Mouse (Mus musculus) heart, postnatal 25 days (tissue): ENCODE data around the gene Znhit3. TPM values are rescaled to one million over a fixed set of nuclear protein-coding genes. Genes with fewer than 3 reads are reported as not detected.
"Not testable (repeated sequence)": the region's sequence is repeated elsewhere in the genome, so short reads cannot be mapped to it uniquely, and the experiment has no call there.

Experiments
- DNase-seq: peaks from one replicate; pipeline ENCODE4 v3.0.0; 2022; ENCODE audit warnings: low spot score
- intact Hi-C: fragments of 180-260 bp; cut with DNase I; formaldehyde crosslinking; loops from one replicate; pipeline ENCODE4 v1.15.1; 2025
- microRNA-seq: library from miRNA; unstranded; fragments of <30 nt; microRNA quantifications from one replicate; pipeline ENCODE4 v1.2.0, GENCODE M21; 2022
- total RNA-seq, 2 experiments: library from RNA; stranded (reverse); gene quantifications; 2 replicates each; pipeline ENCODE4 v1.2.3; 2021

The Znhit3 gene
- total RNA-seq, 2 experiments from 2014 or later, result 7.6 to 10.2 TPM

DNA sequence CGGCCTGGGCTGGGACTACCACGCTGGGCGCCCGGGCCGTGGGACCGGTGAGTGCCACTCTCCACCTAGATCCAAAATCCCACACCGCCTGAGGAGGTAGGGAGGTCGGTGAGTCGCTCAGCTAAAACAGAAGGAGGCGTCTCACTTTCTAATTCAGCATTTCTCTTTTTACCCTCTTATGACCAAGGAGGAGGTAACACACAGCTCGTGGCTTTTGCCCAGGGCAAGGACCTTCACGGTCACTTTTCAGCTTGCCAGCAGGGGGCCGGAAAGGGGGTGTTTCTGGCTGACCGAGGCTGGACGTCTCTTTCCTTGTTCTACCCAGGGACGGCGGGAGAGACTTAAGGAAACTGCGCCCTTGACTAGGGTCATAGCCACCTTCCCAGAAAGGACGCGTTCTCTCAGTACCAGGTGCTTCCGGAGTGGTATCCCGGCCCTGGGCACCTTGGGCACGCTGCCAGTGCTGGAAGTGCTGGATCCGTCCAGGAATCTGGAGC lies 35.7 kb downstream of the Znhit3 start:
- intact Hi-C loops, result no loop called here
- peak; percentile 20 for DNase-seq

DNA sequence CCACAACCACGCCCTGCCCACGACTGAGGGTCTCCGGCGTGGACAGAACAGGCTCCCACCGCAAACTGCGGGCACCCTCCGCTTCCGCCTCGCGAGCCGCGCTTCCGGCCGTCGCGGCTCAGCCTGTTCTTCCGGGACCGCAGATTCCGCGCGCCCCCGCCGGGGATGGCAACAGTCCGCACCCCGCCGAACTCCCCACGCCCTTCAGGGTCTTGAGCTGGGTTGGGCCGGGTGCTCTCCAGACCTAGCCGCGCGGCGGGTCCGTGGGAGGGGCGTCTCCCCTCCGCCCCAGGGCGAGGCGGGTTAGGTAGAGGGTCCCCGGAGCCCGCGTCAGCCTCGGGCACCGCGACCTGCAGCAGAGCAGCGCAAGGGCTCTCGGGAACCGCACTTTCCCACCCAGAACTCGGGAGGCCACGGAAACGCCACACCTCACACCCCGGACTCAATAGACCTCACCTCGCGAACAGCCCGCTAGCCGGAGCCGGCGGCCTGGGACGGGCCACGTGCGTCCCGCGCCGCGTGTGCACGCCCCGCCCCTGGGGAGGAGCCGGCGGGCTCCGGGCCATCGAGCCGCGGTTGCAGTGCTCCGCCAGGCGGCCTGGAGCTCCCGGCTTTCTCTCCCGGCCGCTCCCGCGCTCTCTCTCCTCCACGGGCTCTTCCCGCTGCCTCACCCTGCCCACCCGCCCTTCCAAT lies 36.2 kb downstream of the Znhit3 start, which contains the start of the genes Myo19 and Pigw:
Myo19 (plus strand) TSS at position 377 of the 693 bp plus-strand sequence.
Pigw (minus strand) TSS at position 514 of the 693 bp plus-strand sequence.
- intact Hi-C loops, result loop anchor here (10.0 kb wide), 1 partner anchor 695 kb away; no protein-coding TSS in a partner anchor
- DNase-seq, result peak; percentile 72

GRCm38 (mm10) chr11:84879007-84879771 lies 37.0 kb downstream of the Znhit3 start:
- intact Hi-C loops, result loop anchor here (10.0 kb wide), 1 partner anchor 694 kb away; no protein-coding TSS in a partner anchor
- no peak for DNase-seq

DNA sequence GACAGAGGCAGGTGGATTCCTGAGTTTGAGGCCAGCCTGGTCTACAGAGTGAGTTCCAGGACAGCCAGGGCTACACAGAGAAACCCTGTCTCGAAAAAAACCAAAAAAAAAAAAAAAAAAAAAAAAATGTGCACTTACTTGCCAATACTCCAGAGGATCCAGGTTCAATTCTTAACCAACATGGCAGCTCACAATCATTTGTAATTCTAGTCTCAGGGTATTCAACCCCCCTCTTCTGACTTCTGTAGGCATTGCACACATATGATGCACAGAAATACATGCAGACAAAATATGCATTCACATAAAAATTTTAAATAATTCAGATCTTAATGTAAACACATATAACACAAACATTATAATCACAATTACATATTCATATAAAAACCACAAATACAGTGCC lies 40.1 kb downstream of the Znhit3 start:
- not testable (repeated sequence) for DNase-seq
- intact Hi-C loops, result loop anchor here (10.0 kb wide), 1 partner anchor 691 kb away; no protein-coding TSS in a partner anchor

DNA sequence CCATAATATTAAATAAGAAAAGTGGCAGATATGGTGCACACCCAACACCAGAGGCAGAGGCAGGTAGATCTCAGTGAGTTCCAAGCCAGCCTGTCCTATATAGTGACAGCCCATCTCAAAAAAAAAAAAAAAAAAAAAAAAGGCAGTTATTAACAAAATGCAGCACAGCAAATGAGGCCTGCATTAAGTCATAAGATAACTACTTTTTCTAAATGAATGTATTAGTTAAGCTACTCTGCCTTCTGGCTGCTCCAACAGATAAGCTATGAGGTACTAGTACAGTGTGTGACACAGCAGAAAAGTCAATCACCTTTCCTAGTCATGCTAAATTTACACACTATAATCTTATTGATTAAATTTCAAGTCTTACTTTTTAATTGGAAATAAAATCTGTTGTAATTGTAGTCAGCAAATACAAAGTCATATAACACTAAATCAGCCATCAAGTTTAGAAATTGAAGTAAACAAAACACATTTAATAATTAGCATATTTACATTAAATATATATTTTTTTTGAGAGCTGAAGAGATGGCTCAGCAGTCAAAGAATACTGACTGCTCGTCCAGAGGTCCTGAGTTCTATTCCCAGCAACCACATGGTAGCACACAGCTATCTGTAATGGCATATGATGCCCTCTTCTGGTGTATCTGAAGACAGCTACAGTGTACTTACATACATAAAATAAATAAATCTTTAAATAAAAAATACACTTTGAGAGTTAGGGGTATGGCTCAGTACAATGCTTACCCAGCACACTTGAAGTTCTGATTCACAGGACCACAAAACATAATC lies 42.9 kb downstream of the Znhit3 start:
- intact Hi-C loops, result loop anchor here (5.0 to 10.0 kb wide), 2 partner anchors 269 to 688 kb away; partner anchors contain the start of gene Usp32
- DNase-seq, result no peak

DNA sequence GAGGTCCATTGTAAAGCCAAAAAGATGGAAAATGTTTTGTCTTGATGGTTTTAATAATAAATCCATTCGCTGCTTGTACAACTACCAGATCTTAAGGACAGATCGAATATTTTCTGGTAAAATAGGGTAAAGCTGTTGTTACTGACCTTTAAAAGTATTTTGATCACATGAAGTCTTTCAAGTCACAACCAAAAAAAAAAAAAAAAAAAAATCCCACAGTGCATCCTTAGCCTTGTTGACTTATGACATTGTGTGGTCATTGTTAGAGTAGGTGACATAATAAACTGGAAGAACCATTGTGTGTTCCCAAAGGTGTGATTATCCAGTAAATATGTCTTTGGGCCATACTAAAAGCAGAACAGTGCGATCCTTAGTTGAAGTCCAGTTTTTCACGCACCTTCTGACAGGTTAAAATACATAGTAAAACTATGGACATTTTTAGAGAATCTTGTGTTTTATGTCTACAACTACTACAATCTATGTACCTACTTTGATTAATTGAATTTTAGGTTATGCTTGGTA lies 44.6 kb downstream of the Znhit3 start:
- intact Hi-C loops, result loop anchor here (2.0 to 10.0 kb wide), 3 partner anchors 43 to 687 kb away; partner anchors contain the start of genes Dhrs11 and Usp32
- DNase-seq, result no peak

DNA sequence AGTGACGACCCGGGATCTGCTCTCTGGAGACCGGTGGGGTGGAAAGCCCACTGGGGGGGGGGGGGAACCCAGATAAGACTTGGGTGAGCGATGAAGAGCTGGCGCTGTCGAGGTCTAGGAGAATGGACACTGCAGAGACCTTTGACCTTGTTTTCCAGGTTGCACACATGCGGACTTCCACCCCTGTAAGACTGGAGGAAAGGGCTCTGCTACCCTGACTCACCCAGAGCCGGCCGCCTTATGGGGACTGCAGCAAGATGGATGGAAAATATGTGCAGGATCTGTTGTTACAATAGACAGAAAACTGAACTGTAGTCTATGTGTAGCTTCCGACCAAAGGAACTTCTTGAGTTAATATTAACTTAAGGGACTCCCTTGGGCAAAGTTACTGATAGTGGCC lies 45.1 kb downstream of the Znhit3 start:
- DNase-seq, result no peak
- intact Hi-C loops, result loop anchor here (2.0 to 10.0 kb wide), 3 partner anchors 42 to 686 kb away; partner anchors contain the start of genes Dhrs11 and Usp32

GRCm38 (mm10) chr11:84870337-84871043 lies 45.7 kb downstream of the Znhit3 start, which contains the start of gene Ggnbp2:
Ggnbp2 (minus strand) TSS chr11:84870817.
- intact Hi-C loops, result loop anchor here (2.0 to 10.0 kb wide), 3 partner anchors 42 to 686 kb away; partner anchors contain the start of genes Dhrs11 and Usp32
- DNase-seq, result peak; percentile 88

- intact Hi-C loops, result loop anchor here (2.0 to 10.0 kb wide), 3 partner anchors 41 to 685 kb away; partner anchors contain the start of genes Dhrs11 and Usp32
Observed at GRCm38 (mm10) chr11:84869537-84870232, 46.5 kb downstream of the Znhit3 start.

GRCm38 (mm10) chr11:84868786-84869259 lies 47.3 kb downstream of the Znhit3 start:
- intact Hi-C loops, result no loop called here
- DNase-seq, result no peak

More at GRCm38 (mm10) chr11:84869537-84870232, 46.5 kb downstream of the Znhit3 start:
- DNase-seq, result peak; percentile 87

GRCm38 (mm10) chr11:84867586-84867985 lies 48.6 kb downstream of the Znhit3 start:
- DNase-seq, result no peak
- intact Hi-C loops, result no loop called here

- intact Hi-C loops, result no loop called here
- DNase-seq, result no peak
Observed at GRCm38 (mm10) chr11:84865268-84865667, 50.9 kb downstream of the Znhit3 start.

Small RNAs within 50 kb of the gene (microRNA-seq; reads per million reads assigned to microRNA genes)
- not detected for gene Gm23564

Other genes starting within 250 kb of the Znhit3 start
- gene Mrm1, start 96.9 kb downstream of the Znhit3 start, total RNA-seq, result 10 to 100 TPM; 17.1 to 17.9 TPM
- gene Dhrs11, start 87.4 kb downstream of the Znhit3 start, total RNA-seq, result 100 to 1,000 TPM; 106 to 108 TPM
- 10 to 100 TPM; 41.2 to 46.8 TPM for gene Ggnbp2, start 45.5 kb downstream of the Znhit3 start, total RNA-seq
- 1 to 10 TPM; 5.7 to 7.3 TPM for gene Myo19, start 36.2 kb downstream of the Znhit3 start, total RNA-seq
- 1 to 10 TPM; 5.4 to 6.4 TPM for gene Pigw, start 36.1 kb downstream of the Znhit3 start, total RNA-seq
- 10 to 100 TPM; 32.8 to 47.4 TPM for gene Car4, start 41.4 kb upstream of the Znhit3 start, total RNA-seq
- gene Usp32, start 223.8 kb upstream of the Znhit3 start, total RNA-seq, result 10 to 100 TPM; 21.0 to 22.8 TPM